Mouse (Mus musculus): Measurements from ENCODE around the gene Rfx8. TPM values are rescaled to one million over a fixed set of nuclear protein-coding genes. Genes with fewer than 3 reads are reported as not detected.
A peak's percentile ranks its signal among the peaks of the same experiment; 100 is the strongest.

Rfx8 gene
- total RNA-seq, 1 experiment = not detected

GRCm38 (mm10) chr1:39650435-39651240, 70.2 kb downstream of the Rfx8 start:
- H3K4me3 ChIP-seq (ENCODE audit: insufficient read depth in 1 of 2, low read depth in 1 of 2, low read length in 2 of 2, poor library complexity in 1 of 2, severe bottlenecking in 1 of 2) = peak overlapping the region; percentile 72 to 74
- peaks cover 0 to 9% of the 10 kb centered on the region in 2 experiments; a peak in 1 of 4 replicates for H3K4me1 ChIP-seq (ENCODE audit: control insufficient read depth in 2 of 2, insufficient read depth in 2 of 2, low read length in 2 of 2, poor library complexity in 1 of 2)
- DNase-seq (ENCODE audit: low read depth, low spot score) = no peak
- no peak overlapping the region for H3K27ac ChIP-seq (ENCODE audit: insufficient read depth, low read depth, low read length, poor library complexity, severe bottlenecking)
- TF ChIP-seq ZC3H11A (IDR thresholded peaks at IDR 0.05; ENCODE audit: borderline replicate concordance, low read depth, low read length) = no peak
- no peak for TF ChIP-seq HCFC1 (IDR thresholded peaks at IDR 0.05; ENCODE audit: borderline replicate concordance, insufficient read depth, low read length)
- TF ChIP-seq MAFK (IDR thresholded peaks at IDR 0.05; ENCODE audit: insufficient read depth, low read depth, low read length) = no peak
- in situ Hi-C loops (cut with MboI; ENCODE audit: low sequenced_read_pairs in 2 of 2, unreplicated experiment in 2 of 2) = no loop called here
- H3K9me3 ChIP-seq (ENCODE audit: control insufficient read depth, insufficient read depth, low read depth, low read length) = no peaks in the 10 kb centered on the region
- H3K36me3 ChIP-seq (ENCODE audit: control insufficient read depth, insufficient read depth, low read length, poor library complexity, severe bottlenecking) = no peaks in the 10 kb centered on the region
- peak overlapping the region; percentile 51 for H3K9ac ChIP-seq (ENCODE audit: insufficient read depth, low read depth, low read length, poor library complexity, severe bottlenecking)

GRCm38 (mm10) chr1:39649691-39650434, 70.9 kb downstream of the Rfx8 start:
- H3K9me3 ChIP-seq (ENCODE audit: control insufficient read depth, insufficient read depth, low read depth, low read length) = no peaks in the 10 kb centered on the region
- no peak overlapping the region for H3K27ac ChIP-seq (ENCODE audit: insufficient read depth, low read depth, low read length, poor library complexity, severe bottlenecking)
- no peak for DNase-seq (ENCODE audit: low read depth, low spot score)
- TF ChIP-seq ZC3H11A (IDR thresholded peaks at IDR 0.05; ENCODE audit: borderline replicate concordance, low read depth, low read length) (no peak), HCFC1 (IDR thresholded peaks at IDR 0.05; ENCODE audit: borderline replicate concordance, insufficient read depth, low read length) (no peak), MAFK (IDR thresholded peaks at IDR 0.05; ENCODE audit: insufficient read depth, low read depth, low read length) (no peak), CHD2 (IDR thresholded peaks at IDR 0.05; ENCODE audit: low read depth, low read length) (no peak), ZNF384 (IDR thresholded peaks at IDR 0.05; ENCODE audit: low read depth, low read length) (no peak)
- in situ Hi-C loops (cut with MboI; ENCODE audit: low sequenced_read_pairs in 2 of 2, unreplicated experiment in 2 of 2) = no loop called here
- H3K4me3 ChIP-seq (ENCODE audit: insufficient read depth in 1 of 2, low read depth in 1 of 2, low read length in 2 of 2, poor library complexity in 1 of 2, severe bottlenecking in 1 of 2) = peak overlapping the region; percentile 72 to 74
- peak overlapping the region; percentile 27; the same call in 1 of the 2 replicates for H3K9ac ChIP-seq (ENCODE audit: insufficient read depth, low read depth, low read length, poor library complexity, severe bottlenecking)
- no peaks in the 10 kb centered on the region for H3K36me3 ChIP-seq (ENCODE audit: control insufficient read depth, insufficient read depth, low read length, poor library complexity, severe bottlenecking)
- H3K4me1 ChIP-seq (ENCODE audit: control insufficient read depth in 2 of 2, insufficient read depth in 2 of 2, low read length in 2 of 2, poor library complexity in 1 of 2) = peaks cover 0 to 9% of the 10 kb centered on the region in 2 experiments; a peak in 1 of 4 replicates

GRCm38 (mm10) chr1:39648584-39648983, 72.2 kb downstream of the Rfx8 start:
- H3K9me3 ChIP-seq (ENCODE audit: control insufficient read depth, insufficient read depth, low read depth, low read length) = no peaks in the 10 kb centered on the region
- TF ChIP-seq ZC3H11A (IDR thresholded peaks at IDR 0.05; ENCODE audit: borderline replicate concordance, low read depth, low read length) (no peak), ZNF384 (IDR thresholded peaks at IDR 0.05; ENCODE audit: low read depth, low read length) (no peak), MAFK (IDR thresholded peaks at IDR 0.05; ENCODE audit: insufficient read depth, low read depth, low read length) (no peak), CHD2 (IDR thresholded peaks at IDR 0.05; ENCODE audit: low read depth, low read length) (no peak), HCFC1 (IDR thresholded peaks at IDR 0.05; ENCODE audit: borderline replicate concordance, insufficient read depth, low read length) (no peak)
- no peak overlapping the region for H3K9ac ChIP-seq (ENCODE audit: insufficient read depth, low read depth, low read length, poor library complexity, severe bottlenecking)
- H3K4me1 ChIP-seq (ENCODE audit: control insufficient read depth in 2 of 2, insufficient read depth in 2 of 2, low read length in 2 of 2, poor library complexity in 1 of 2) = peaks cover 0 to 9% of the 10 kb centered on the region in 2 experiments; a peak in 1 of 4 replicates
- DNase-seq (ENCODE audit: low read depth, low spot score) = no peak
- no peak overlapping the region for H3K4me3 ChIP-seq (ENCODE audit: insufficient read depth in 1 of 2, low read depth in 1 of 2, low read length in 2 of 2, poor library complexity in 1 of 2, severe bottlenecking in 1 of 2)
- in situ Hi-C loops (cut with MboI; ENCODE audit: low sequenced_read_pairs in 2 of 2, unreplicated experiment in 2 of 2) = no loop called here
- H3K36me3 ChIP-seq (ENCODE audit: control insufficient read depth, insufficient read depth, low read length, poor library complexity, severe bottlenecking) = no peaks in the 10 kb centered on the region
- H3K27ac ChIP-seq (ENCODE audit: insufficient read depth, low read depth, low read length, poor library complexity, severe bottlenecking) = no peak overlapping the region

DNA sequence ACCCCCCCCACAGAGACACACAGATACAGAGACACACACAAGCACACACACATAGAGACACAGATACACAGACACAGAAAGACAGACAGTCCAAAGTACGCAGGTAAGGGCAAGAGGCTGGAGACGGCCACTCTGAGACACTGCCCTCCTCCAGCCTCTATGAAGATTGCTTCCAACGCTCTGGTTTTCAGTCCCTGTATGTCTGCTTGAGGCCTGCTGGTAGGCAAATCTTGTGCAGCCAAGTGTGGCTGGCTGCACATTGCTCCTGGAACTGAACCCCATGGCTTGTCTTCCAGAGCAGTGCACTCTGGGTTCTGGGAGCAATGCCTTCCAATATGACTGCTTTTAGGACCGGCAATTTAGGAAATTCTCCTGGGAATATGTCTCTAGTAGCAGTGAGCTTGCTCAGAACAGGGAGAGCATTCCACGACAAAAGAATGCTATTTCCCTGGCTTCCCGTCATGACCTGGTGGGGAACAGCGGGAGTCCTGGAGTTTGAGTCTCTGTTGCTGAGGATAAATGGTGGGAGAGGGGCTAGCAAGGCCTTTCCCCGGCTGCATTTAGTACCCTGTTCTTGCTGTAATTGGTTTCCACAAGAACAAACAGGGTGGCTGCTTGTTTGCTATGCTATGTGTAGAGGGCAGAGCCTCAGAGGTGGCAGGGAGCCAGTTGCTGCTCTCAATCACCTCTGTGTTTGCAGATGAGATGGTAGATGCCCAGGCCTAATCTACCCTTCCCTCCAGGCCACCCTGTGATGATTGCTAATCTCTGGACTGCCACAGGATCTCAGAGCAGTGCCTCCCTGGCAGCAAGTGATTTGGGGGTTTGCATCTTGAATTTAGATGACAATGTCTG, 74.7 kb downstream of the Rfx8 start:
- no peak overlapping the region for H3K27ac ChIP-seq (ENCODE audit: insufficient read depth, low read depth, low read length, poor library complexity, severe bottlenecking)
- H3K36me3 ChIP-seq (ENCODE audit: control insufficient read depth, insufficient read depth, low read length, poor library complexity, severe bottlenecking) = no peaks in the 10 kb centered on the region
- no peak overlapping the region for H3K9ac ChIP-seq (ENCODE audit: insufficient read depth, low read depth, low read length, poor library complexity, severe bottlenecking)
- no peak overlapping the region for H3K4me3 ChIP-seq (ENCODE audit: insufficient read depth in 1 of 2, low read depth in 1 of 2, low read length in 2 of 2, poor library complexity in 1 of 2, severe bottlenecking in 1 of 2)
- TF ChIP-seq MAFK (IDR thresholded peaks at IDR 0.05; ENCODE audit: insufficient read depth, low read depth, low read length) = no peak
- TF ChIP-seq ZC3H11A (IDR thresholded peaks at IDR 0.05; ENCODE audit: borderline replicate concordance, low read depth, low read length) = no peak
- TF ChIP-seq CHD2 (IDR thresholded peaks at IDR 0.05; ENCODE audit: low read depth, low read length) = no peak
- TF ChIP-seq HCFC1 (IDR thresholded peaks at IDR 0.05; ENCODE audit: borderline replicate concordance, insufficient read depth, low read length) = no peak
- no peak for TF ChIP-seq ZNF384 (IDR thresholded peaks at IDR 0.05; ENCODE audit: low read depth, low read length)
- in situ Hi-C loops (cut with MboI; ENCODE audit: low sequenced_read_pairs in 2 of 2, unreplicated experiment in 2 of 2) = no loop called here
- DNase-seq (ENCODE audit: low read depth, low spot score) = no peak
- H3K9me3 ChIP-seq (ENCODE audit: control insufficient read depth, insufficient read depth, low read depth, low read length) = no peaks in the 10 kb centered on the region
- peaks cover 0 to 8% of the 10 kb centered on the region in 2 experiments; a peak in 1 of 4 replicates for H3K4me1 ChIP-seq (ENCODE audit: control insufficient read depth in 2 of 2, insufficient read depth in 2 of 2, low read length in 2 of 2, poor library complexity in 1 of 2)

All from ES-E14 (cell line).